Mouse (Mus musculus) stomach, postnatal 0 days (tissue): ENCODE measurements at regions not wholly inside any gene's neighbourhood (a gene's known extent, or its start where the extent isn't known, plus 50 kb on each side); places are given as distances from the start of the nearest gene placed in this dataset.

Experiments used
- CTCF ChIP-seq: IDR thresholded peaks from 2 replicates; pipeline ENCODE4 v1.5.1; 2016; ENCODE audit warnings: antibody characterized with exemption, low read depth, mild to moderate bottlenecking, moderate library complexity
- EP300 ChIP-seq: optimal IDR thresholded peaks from 2 replicates; pipeline ENCODE3; 2016; ENCODE audit warnings: antibody characterized with exemption

- peak; percentile 52 for TF ChIP-seq CTCF
- no peak for TF ChIP-seq EP300
These were observed 79.8 kb downstream of the Foxf2 start for GRCm38 (mm10) chr13:31705406-31705805.
